In the genomic region with DNA sequence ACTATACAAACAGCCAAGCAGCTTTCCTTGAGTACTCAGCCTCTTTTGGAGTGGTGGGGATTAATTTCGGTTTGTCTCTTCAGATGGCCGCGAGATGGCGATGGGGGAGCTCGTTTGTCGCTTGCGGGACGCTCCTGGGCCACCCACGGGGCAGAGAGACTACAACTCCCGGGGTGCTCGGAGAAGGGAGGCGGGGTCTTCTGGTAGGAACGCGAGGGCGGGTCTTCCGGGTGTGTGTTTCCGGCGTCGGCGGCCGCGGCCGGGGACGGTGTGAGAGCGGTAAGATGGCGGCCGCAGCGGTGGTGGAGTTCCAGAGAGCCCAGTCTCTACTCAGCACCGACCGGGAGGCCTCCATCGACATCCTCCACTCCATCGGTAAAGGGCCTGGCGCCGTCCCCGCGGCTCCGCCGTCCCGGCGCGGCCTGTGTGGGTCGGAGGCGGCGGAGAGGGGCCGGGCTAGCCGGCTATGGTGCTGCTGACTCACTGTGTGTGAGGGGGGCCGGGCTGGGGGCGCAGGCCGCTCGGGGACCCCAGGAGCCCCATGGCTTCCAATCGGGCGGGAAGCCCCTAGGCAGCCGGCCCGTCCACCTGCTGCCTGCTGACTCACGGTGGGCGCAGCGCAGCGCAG, we compare ENCODE assay signal across 8 mouse cellular contexts. TPM values are rescaled to one million over a fixed set of nuclear protein-coding genes. Genes with fewer than 3 reads are reported as not detected.
DNase-seq lines count a peak whose midpoint lies in the region; ATAC-seq lines count a peak whose summit lies in the region.

A gene (plus strand): TSS at position 235 of the 628 bp plus-strand sequence.

- H3K9ac ChIP-seq in hindbrain, embryonic 14.5 days: peak within 1 kb of the TSS; percentile 79

- peak; percentile 99 for ATAC-seq in hindbrain, embryonic 14.5 days (ENCODE audit: low FRiP score)

- no peaks in the 10 kb centered on the region for H3K27me3 ChIP-seq in hindbrain, embryonic 14.5 days (ENCODE audit: control insufficient read depth, insufficient read depth, low read length)

- H3K9me3 ChIP-seq in hindbrain, embryonic 14.5 days (ENCODE audit: control insufficient read depth, low read length): no peaks in the 10 kb centered on the region

- H3K27ac ChIP-seq in hindbrain, embryonic 14.5 days: peak within 1 kb of the TSS; percentile 84

- H3K4me2 ChIP-seq in hindbrain, embryonic 14.5 days (replicated peaks): peak within 1 kb of the TSS; percentile 91

- peak within 1 kb of the TSS; percentile 98 for H3K4me3 ChIP-seq in hindbrain, embryonic 14.5 days (replicated peaks; ENCODE audit: low read length)

- DNase-seq in R1 (ENCODE audit: low read depth, low spot score): peak; percentile 97
- DNase-seq in cerebellum, postnatal 25 days: peak; percentile 95 to 98
- DNase-seq in frontal cortex, postnatal 25 days (ENCODE audit: low spot score in 2 of 2): peak; percentile 85 to 87
- peak; percentile 96 for DNase-seq in hindbrain, embryonic 14.5 days (ENCODE audit: low spot score)
- DNase-seq in layer of hippocampus, postnatal 36 days: peak; percentile 93 to 95
- DNase-seq in lung, postnatal 36 days: peak; percentile 98
- DNase-seq in retina, postnatal 1 day: peak; percentile 98
- peak; percentile 83 to 91 for DNase-seq in urinary bladder, adult 18-20 months (ENCODE audit: low spot score in 2 of 2)

- peaks cover 9% of the 10 kb centered on the region for H3K4me1 ChIP-seq in hindbrain, embryonic 14.5 days (replicated peaks; ENCODE audit: control insufficient read depth, insufficient read depth, low read length)

- under 1% methylated on average over 58 of the region's 58 CpGs for WGBS in hindbrain, embryonic 14.5 days

- peaks cover 19% of the 10 kb centered on the region for H3K36me3 ChIP-seq in hindbrain, embryonic 14.5 days (replicated peaks; ENCODE audit: control insufficient read depth, insufficient read depth)

RNA-seq across cellular contexts. Expression of the gene that starts here (rescaled TPM):
- 256 and 266 TPM in 2 replicates for polyA plus RNA-seq in hindbrain, embryonic 14.5 days (2014; fragmentation: Nextera tagmentation; extraction: Ambion mirVana)
- total RNA-seq in layer of hippocampus, postnatal 36 days (2021): 100 to 1,000 TPM; 100 to 101 TPM

Comparison
In these comparisons a context has a peak if more than half of its experiments do, and no peak if none do; other contexts are left out.
1. Peak in every context shown above with its lines: DNase-seq, ATAC-seq, H3K4me3 ChIP-seq and H3K27ac ChIP-seq.